Mouse (Mus musculus) layer of hippocampus, adult 11-12 months (tissue): ENCODE data around the gene Ttc16.

ENCODE experiments used
- DNase-seq: peaks from one replicate; pipeline ENCODE4 v3.0.0; 2022; ENCODE audit warnings: low spot score

The Ttc16 gene

GRCm38 (mm10) chr2:32775359-32776074, at the start of gene Ttc16, which contains the start of gene Ptrh1:
Gene Ttc16 (minus strand): TSS chr2:32775633.
Gene Ptrh1 (plus strand): TSS chr2:32775786.
- DNase-seq, result peak; percentile 97

DNA sequence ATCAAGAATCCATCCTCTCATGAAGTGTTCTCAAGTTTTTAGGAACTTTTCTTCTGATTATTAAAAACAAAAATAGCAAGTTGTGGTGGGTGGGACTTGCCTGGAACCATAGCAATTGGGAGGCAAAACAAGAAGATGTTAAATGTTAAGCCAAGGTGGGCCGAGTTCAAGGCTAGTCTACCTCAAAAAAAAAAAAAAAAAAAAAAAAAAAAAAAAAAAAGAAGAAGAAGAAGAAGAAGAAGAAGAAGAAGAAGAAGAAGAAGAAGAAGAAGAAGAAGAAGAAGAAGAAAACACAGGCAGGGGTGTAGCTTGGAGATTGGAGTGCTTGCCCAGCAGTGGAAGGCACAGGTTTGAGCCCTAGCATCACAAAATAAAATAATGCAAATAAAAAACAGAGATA, 49.3 kb upstream of the Ttc16 start:
- no peak for DNase-seq

DNA sequence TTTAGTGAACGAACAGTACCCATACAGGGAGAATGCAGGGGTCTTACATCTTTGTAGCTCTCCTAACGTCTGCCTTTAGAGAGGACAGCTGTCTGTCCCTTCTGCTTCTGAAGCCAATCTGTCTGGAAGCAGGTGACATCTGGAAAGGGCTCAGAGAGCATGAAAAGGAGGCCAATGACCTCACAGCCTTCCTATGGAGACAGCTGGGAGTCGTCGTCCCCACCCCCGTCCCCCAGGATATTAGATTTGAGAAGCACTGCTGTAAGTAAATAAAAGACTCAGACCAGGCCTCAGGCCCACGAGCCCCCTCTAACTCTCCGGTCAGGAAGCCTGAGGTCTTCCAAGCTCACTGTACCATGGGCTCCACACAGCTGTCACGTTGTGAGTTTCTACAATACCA, 48.7 kb upstream of the Ttc16 start:
- no peak for DNase-seq

- DNase-seq, result no peak
Measured at GRCm38 (mm10) chr2:32823579-32824154, 48.2 kb upstream of the Ttc16 start.

DNA sequence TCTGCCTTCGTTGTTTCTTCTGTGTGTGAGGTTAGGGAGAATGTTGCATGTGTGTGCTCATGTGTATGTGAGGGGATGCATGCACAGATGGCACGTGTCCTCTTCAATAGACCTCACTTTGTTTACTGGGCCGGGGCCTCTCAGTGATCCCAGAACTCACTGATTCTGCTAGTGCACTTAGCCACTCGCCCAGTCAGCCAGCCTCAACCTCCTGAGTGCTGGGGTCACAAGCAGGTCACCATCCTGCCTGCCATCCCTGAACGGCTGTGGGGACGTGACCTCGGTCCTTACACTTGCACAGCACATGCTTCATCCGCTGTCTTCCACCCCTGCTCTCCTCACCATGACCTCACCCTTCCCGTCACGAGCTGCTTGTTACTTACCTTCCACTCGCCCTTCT, 47.7 kb upstream of the Ttc16 start:
- DNase-seq, result no peak

DNA sequence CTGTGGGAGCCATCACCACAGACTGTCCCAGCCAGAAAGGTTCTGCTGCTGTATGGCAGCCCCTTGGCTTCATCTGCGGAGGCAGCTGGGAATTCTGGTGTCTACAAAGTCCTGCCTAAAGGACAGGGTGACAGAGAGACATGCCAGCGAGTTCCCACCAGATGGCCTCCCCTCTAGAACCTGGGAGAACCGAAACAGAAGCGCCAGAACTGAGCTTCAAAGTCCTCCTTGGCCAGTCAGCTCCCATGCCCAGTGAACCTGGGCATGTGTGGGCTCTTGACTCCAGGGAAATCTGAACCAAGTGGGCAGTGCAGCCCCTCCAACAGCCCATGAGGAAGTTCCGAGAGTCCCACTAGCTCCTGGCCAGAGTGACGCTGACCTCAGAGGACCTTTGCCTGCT, 47.2 kb upstream of the Ttc16 start:
- no peak for DNase-seq

DNA sequence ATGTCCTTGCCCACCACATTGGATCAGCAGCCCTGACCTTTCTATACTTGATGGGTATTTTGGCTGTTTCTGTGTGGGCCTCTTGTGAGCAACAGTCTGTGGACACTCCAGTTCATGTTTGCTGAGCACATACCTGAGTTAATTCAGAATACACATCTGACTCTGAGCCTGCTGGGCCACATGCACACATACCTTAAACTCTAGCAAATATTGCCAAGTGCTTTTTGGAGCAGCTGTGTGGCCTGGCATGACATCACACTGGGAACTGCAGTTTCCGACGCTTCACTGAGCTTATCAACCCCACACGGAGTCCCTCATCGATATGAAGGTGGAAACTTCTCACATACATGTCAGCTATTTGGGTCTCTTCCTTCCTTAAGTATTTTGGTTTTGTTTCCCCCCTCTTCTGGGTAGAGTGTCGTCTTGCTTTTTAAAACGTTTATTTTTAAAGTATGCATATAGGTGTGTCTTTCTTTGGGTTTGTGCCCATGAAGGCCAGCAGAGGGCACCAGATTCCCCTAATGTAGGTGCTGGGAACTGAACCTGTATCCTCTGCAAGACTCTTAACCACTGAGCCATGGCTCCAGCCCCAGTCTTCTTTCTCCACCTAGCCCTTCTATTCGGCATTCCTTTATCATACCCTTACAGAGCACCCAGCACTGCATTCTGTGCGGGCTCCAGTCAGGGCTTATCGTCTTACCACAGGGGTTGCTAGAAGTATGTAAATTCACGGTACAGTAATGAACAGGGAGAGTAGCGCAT, 45.8 kb upstream of the Ttc16 start:
- peak; percentile 42 for DNase-seq

DNA sequence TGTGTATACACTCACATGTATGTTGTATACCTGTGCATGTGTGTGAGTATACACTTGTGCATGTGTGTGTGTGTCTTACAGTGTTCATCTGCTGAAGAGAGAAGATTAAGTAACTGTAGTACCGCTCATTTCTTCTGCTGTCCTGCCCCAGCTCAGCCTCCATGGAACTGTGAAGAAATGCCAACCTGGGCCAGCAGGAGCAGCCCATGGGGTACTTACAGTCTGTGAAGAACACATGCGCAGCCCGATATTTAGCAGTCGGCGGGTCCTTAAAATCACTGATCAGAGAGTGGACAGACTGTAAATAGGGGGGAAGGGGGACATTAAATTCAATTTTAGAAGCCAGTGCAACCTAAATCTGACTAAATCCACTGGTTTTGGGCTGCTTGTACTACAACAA, 42.8 kb upstream of the Ttc16 start:
- DNase-seq, result no peak

DNA sequence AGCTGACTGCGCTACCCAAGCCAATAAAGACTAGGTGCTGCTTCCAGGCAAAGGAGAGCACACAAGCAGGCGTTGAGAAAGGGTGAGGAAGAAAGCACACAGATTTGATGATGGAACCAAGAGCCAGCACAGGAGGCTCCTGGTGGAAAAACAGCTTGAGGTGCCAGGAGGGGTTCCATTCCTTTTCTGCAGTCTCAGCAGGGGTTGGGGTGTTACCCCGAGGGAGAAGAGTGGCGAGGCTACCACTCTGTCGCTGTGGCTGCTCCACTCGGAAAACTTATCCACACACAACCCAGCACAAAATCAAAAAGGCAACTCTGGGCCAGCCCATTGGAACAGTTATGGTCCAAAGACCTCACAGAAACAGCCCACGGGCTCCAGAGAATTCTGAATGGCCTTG, 42.2 kb upstream of the Ttc16 start:
- DNase-seq, result no peak

- DNase-seq, result peak; percentile 79
Measured at GRCm38 (mm10) chr2:32816946-32817581, 41.6 kb upstream of the Ttc16 start.

DNA sequence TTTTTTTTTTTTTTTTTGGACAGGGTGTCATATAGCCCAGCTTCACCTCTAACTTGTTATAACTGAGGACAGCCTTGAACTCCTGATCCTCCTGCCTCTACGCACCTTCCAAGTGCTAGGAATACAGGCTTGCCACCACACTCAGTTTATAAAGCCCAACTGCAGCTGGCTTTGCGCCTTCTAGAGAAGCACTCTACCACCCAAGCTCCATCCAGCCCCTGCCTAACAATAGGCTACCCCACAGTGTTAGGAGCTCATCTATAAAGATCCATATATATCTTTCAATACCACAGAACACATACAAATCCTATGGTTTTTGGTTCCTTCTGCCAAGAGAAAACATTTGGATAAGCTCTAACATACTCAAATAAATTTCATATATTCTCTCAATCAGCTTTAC, 41.1 kb upstream of the Ttc16 start:
- DNase-seq, result no peak

DNA sequence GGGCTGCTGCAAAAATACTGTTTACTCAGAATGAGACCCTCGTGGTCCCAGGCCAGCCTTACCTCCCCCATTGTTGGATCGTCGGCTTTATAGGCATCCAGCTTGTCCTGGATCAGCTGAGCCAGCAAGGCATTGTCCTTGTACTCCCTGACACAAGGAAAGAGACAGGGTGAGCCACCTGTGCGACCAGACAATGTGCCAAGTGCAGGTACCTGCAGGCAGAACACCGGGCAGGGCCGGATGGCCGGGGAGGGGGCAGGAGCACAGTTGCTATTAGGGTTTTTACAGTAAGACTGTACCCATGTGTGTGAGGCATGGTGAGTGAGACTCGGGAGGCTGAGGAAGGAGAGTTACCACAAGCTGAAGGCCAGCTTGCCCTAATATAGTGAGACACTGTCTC, 36.5 kb upstream of the Ttc16 start:
- DNase-seq, result no peak

GRCm38 (mm10) chr2:32808816-32809566, 33.6 kb upstream of the Ttc16 start:
- no peak for DNase-seq

- DNase-seq, result no peak
Measured at GRCm38 (mm10) chr2:32798251-32798962, 23.0 kb upstream of the Ttc16 start.

GRCm38 (mm10) chr2:32795748-32796418, 20.4 kb upstream of the Ttc16 start:
- no peak for DNase-seq

DNA sequence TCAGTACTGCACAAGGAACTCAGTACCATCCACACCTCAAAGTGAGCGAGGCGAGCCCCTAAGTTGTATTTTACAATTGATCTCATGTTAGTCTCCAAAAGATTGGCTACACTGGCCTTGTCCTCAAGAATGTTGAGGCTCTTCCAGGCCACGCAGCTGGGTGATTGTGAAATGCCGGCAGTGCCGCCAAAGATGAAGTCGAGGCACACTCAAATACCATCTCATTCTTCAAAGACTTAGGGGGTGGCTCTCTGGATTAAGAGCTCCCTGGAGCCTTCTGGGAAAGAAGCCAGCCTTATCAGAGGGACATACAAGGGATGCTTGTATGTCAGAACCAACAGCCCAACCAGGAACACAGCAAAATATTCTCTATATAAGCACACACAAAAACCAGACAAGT, 15.9 kb upstream of the Ttc16 start:
- no peak for DNase-seq

- no peak for DNase-seq
Measured at GRCm38 (mm10) chr2:32788581-32788980, 13.1 kb upstream of the Ttc16 start.

- no peak for DNase-seq
Measured at GRCm38 (mm10) chr2:32787176-32787575, 11.7 kb upstream of the Ttc16 start.

DNA sequence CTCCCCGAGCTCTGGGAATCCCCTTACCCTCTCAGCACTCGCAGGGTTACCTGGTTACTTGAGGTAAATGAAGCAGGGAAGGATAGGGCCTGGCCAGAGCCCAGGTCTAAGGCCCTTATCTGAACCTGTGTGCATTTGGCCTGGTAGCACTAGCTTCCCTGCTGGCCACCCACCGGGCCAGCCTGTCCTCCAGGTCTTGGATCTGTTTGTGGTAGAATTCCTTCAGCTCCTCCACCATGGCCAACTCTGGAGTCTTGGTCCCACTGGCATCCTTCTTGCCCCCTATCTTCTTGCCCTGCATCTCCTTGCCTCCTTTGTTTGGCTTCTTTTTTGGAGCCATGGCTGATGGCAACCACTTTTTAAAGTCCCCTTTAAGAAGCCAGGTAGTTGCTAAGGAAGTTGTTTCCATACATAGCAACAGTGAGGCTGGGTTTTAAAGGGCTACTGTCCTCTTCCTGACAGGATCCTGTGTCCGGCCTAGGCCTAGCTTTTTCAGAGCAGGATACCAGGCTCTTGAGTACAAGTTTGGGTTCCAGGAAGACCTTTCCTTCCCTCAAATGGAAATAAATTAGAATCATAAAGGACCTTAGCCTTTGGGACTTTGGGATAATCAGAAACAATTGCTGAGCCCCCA, 8.7 kb upstream of the Ttc16 start, which contains the start of gene Cfap157:
Gene Cfap157, minus strand, starts transcription at position 381 of the 634 bp plus-strand sequence.
- DNase-seq, result no peak

DNA sequence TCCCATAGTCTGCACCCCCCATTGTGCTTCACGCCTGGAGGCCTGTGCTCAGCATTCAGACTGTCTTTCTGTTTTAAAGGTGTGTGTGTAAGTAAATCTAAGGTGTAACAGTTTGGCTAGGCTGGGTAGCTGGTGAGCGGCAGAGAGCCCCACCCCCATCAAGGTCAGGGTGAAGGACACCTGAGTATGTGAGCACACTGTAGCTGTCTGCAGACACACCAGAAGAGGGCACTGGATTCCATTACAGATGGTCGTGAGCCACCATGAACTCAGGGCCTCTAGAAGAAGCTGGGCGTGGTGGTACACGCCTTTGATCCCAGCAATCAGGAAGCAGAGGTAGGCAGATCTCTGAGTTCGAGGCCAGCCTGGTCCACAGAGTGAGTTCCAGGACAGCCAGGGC, 6.3 kb upstream of the Ttc16 start:
- no peak for DNase-seq
